Mouse (Mus musculus): Measurements from ENCODE around the gene Gm1123.

DNA sequence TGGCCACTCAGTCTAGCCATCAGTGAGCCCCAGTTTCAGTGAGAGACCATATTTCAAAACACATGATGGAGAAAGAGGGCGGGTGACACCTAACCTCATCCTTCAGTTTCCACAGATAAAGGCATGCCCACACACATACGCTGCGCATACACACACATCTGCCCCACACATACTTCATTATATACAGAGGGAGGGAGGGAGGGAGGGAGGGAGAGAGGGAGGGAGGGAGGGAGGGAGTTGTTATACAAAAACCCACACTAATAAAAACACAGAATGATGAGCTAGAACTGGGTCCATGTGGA is 25.7 kb downstream of the Gm1123 start:
- TF ChIP-seq POLR2A (IDR thresholded peaks at IDR 0.05; ENCODE audit: low read depth, low read length) (no peak), CTCF (IDR thresholded peaks at IDR 0.05; ENCODE audit: extremely low read depth, insufficient read length, insufficient replicate concordance, low read depth, low read length) (no peak)
